Mouse (Mus musculus): ENCODE results near the gene Rhobtb1.

The Rhobtb1 gene

GRCm38 (mm10) chr10:69247311-69248033 lies 96.2 kb downstream of the Rhobtb1 start:
- no peak for DNase-seq (ENCODE audit: low spot score)

GRCm38 (mm10) chr10:69248261-69249160 lies 97.3 kb downstream of the Rhobtb1 start:
- DNase-seq (ENCODE audit: low spot score), result no peak

GRCm38 (mm10) chr10:69251254-69251653 lies 100.0 kb downstream of the Rhobtb1 start:
- DNase-seq (ENCODE audit: low spot score), result no peak

GRCm38 (mm10) chr10:69252112-69253074 lies 101.2 kb downstream of the Rhobtb1 start:
- no peak for DNase-seq (ENCODE audit: low spot score)

GRCm38 (mm10) chr10:69253075-69253685 lies 101.9 kb downstream of the Rhobtb1 start:
- peak; percentile 75 for DNase-seq (ENCODE audit: low spot score)

GRCm38 (mm10) chr10:69253686-69254080 lies 102.4 kb downstream of the Rhobtb1 start:
- DNase-seq (ENCODE audit: low spot score), result no peak

GRCm38 (mm10) chr10:69254390-69254847 lies 103.2 kb downstream of the Rhobtb1 start:
- peak; percentile 68 for DNase-seq (ENCODE audit: low spot score)

- no peak for DNase-seq (ENCODE audit: low spot score)
Measured at GRCm38 (mm10) chr10:69255594-69255993, 104.4 kb downstream of the Rhobtb1 start.

GRCm38 (mm10) chr10:69257592-69258133 lies 106.4 kb downstream of the Rhobtb1 start:
- no peak for DNase-seq (ENCODE audit: low spot score)

- no peak for DNase-seq (ENCODE audit: low spot score)
Measured at GRCm38 (mm10) chr10:69258588-69258987, 107.4 kb downstream of the Rhobtb1 start.

GRCm38 (mm10) chr10:69259161-69259560 lies 107.9 kb downstream of the Rhobtb1 start:
- no peak for DNase-seq (ENCODE audit: low spot score)

GRCm38 (mm10) chr10:69259929-69260328 lies 108.7 kb downstream of the Rhobtb1 start:
- no peak for DNase-seq (ENCODE audit: low spot score)

- DNase-seq (ENCODE audit: low spot score), result peak; percentile 70
Measured at GRCm38 (mm10) chr10:69262918-69263822, 111.9 kb downstream of the Rhobtb1 start.

- peak; percentile 58 for DNase-seq (ENCODE audit: low spot score)
Measured at GRCm38 (mm10) chr10:69263906-69264305, 112.7 kb downstream of the Rhobtb1 start.

- peak; percentile 60 for DNase-seq (ENCODE audit: low spot score)
Measured at GRCm38 (mm10) chr10:69265421-69265820, 114.2 kb downstream of the Rhobtb1 start.

- DNase-seq (ENCODE audit: low spot score), result peak; percentile 70
Measured at GRCm38 (mm10) chr10:69268061-69268643, 116.9 kb downstream of the Rhobtb1 start.

- DNase-seq (ENCODE audit: low spot score), result peak; percentile 61
Measured at GRCm38 (mm10) chr10:69271436-69271835, 120.2 kb downstream of the Rhobtb1 start.

GRCm38 (mm10) chr10:69274275-69274674 lies 123.0 kb downstream of the Rhobtb1 start:
- no peak for DNase-seq (ENCODE audit: low spot score)

GRCm38 (mm10) chr10:69274705-69275104 lies 123.5 kb downstream of the Rhobtb1 start:
- no peak for DNase-seq (ENCODE audit: low spot score)

Measured in yolk sac, embryonic 10.5 days (tissue).